Comparison of ENCODE assay signal across 9 mouse cellular contexts in genomic region chr11:86199733-86200132, GRCm38 (mm10). TPM values are rescaled to one million over a fixed set of nuclear protein-coding genes. Genes with fewer than 3 reads are reported as not detected.
DNase-seq lines count a peak whose midpoint lies in the region; ATAC-seq and TF ChIP-seq lines count a peak whose summit lies in the region.
"Had no signal": no experiment of that assay in that cellular context is flagged by ENCODE, and none has a peak within 500 bp of the region (broad histone marks: within the 10 kb centered on the region; RNA-seq: fewer than 3 reads in every experiment).

No protein-coding gene starts in this region.

- H3K9ac ChIP-seq in heart, embryonic 11.5 days (ENCODE audit: low read depth, low read length) = no peak overlapping the region
- H3K9ac ChIP-seq in heart, adult 2 months (ENCODE audit: low read depth, low read length) = no peak overlapping the region
- no peak overlapping the region for H3K9ac ChIP-seq in midbrain, embryonic 11.5 days (ENCODE audit: low read length)
- no peak overlapping the region for H3K9ac ChIP-seq in midbrain, embryonic 16.5 days (ENCODE audit: low read depth, low read length)
- no peak overlapping the region for H3K9ac ChIP-seq in hindbrain, embryonic 14.5 days

- no peaks in the 10 kb centered on the region for H3K79me2 ChIP-seq in heart, adult 2 months (replicated peaks; ENCODE audit: control insufficient read depth, insufficient read depth, low read length)
- H3K79me2 ChIP-seq in macrophage (ENCODE audit: inconsistent target) = peaks cover 51% of the 10 kb centered on the region

- no peaks in the 10 kb centered on the region for H3K9me3 ChIP-seq in heart, embryonic 11.5 days (replicated peaks; ENCODE audit: control insufficient read depth, low read length)
- peaks cover 11% of the 10 kb centered on the region for H3K9me3 ChIP-seq in midbrain, embryonic 11.5 days (ENCODE audit: control insufficient read depth, low read length)
- H3K9me3 ChIP-seq in midbrain, embryonic 16.5 days (replicated peaks; ENCODE audit: control insufficient read depth, low read length, poor library complexity, severe bottlenecking) = peaks cover 8% of the 10 kb centered on the region; the same call in 1 of the 2 replicates
- H3K9me3 ChIP-seq in hindbrain, embryonic 14.5 days (ENCODE audit: control insufficient read depth, low read length) = peaks cover 8% of the 10 kb centered on the region; the same call in 1 of the 2 replicates

- peak overlapping the region; percentile 89; the same call in 1 of the 2 replicates for H3K4me3 ChIP-seq in heart, embryonic 11.5 days (ENCODE audit: low read depth, low read length)
- no peak overlapping the region for H3K4me3 ChIP-seq in heart, adult 2 months
- H3K4me3 ChIP-seq in midbrain, embryonic 11.5 days (ENCODE audit: low read depth, low read length) = peak overlapping the region; percentile 74; the same call in 1 of the 2 replicates
- H3K4me3 ChIP-seq in midbrain, embryonic 16.5 days (ENCODE audit: low read depth, low read length) = no peak overlapping the region
- no peak overlapping the region for H3K4me3 ChIP-seq in hindbrain, embryonic 14.5 days (replicated peaks; ENCODE audit: low read length)
- H3K4me3 ChIP-seq in macrophage (ENCODE audit: inconsistent target) = peak overlapping the region; percentile 97; the same call in 1 of the 2 replicates

- no peaks in the 10 kb centered on the region for H3K27me3 ChIP-seq in heart, embryonic 11.5 days (ENCODE audit: control insufficient read depth, insufficient read depth, low read length)
- H3K27me3 ChIP-seq in heart, adult 2 months (ENCODE audit: control insufficient read depth, insufficient read depth, low read length) = no peaks in the 10 kb centered on the region
- H3K27me3 ChIP-seq in midbrain, embryonic 11.5 days (ENCODE audit: control insufficient read depth, insufficient read depth, low read length) = no peaks in the 10 kb centered on the region
- H3K27me3 ChIP-seq in midbrain, embryonic 16.5 days (ENCODE audit: control insufficient read depth, insufficient read depth, low read depth, low read length) = no peaks in the 10 kb centered on the region
- H3K27me3 ChIP-seq in hindbrain, embryonic 14.5 days (ENCODE audit: control insufficient read depth, insufficient read depth, low read length) = no peaks in the 10 kb centered on the region

- peak overlapping the region; percentile 70 for H3K4me2 ChIP-seq in heart, embryonic 11.5 days
- H3K4me2 ChIP-seq in midbrain, embryonic 11.5 days = peak overlapping the region; percentile 71
- no peak overlapping the region for H3K4me2 ChIP-seq in midbrain, embryonic 16.5 days (ENCODE audit: low read length)
- peak overlapping the region; percentile 87; the same call in 1 of the 2 replicates for H3K4me2 ChIP-seq in hindbrain, embryonic 14.5 days (replicated peaks)

- WGBS in heart, embryonic 11.5 days (ENCODE audit: insufficient replicate concordance) = 53% methylated on average over 4 of the region's 4 CpGs
- WGBS in heart, adult 2 months = 48% methylated on average over 4 of the region's 4 CpGs
- WGBS in midbrain, embryonic 11.5 days = 59% methylated on average over 4 of the region's 4 CpGs
- WGBS in midbrain, embryonic 16.5 days = 55% methylated on average over 4 of the region's 4 CpGs
- WGBS in hindbrain, embryonic 14.5 days = 73% methylated on average over 4 of the region's 4 CpGs
- WGBS in macrophage (ENCODE audit: missing documents) = 67% methylated on average over 4 of the region's 4 CpGs

- no peak for TF ChIP-seq CTCF in heart, adult 2 months (IDR thresholded peaks at IDR 0.05)

- H3K4me1 ChIP-seq in heart, embryonic 11.5 days (ENCODE audit: control insufficient read depth, insufficient read depth, low read length) = peaks cover 10% of the 10 kb centered on the region; the same call in 1 of the 2 replicates
- H3K4me1 ChIP-seq in heart, adult 2 months (ENCODE audit: control insufficient read depth, insufficient read depth, low read length) = no peaks in the 10 kb centered on the region
- peaks cover 10% of the 10 kb centered on the region for H3K4me1 ChIP-seq in midbrain, embryonic 11.5 days (ENCODE audit: control insufficient read depth, insufficient read depth, low read length)
- H3K4me1 ChIP-seq in midbrain, embryonic 16.5 days (ENCODE audit: control insufficient read depth, insufficient read depth, low read length) = peaks cover 3% of the 10 kb centered on the region; the same call in 1 of the 2 replicates
- H3K4me1 ChIP-seq in hindbrain, embryonic 14.5 days (replicated peaks; ENCODE audit: control insufficient read depth, insufficient read depth, low read length) = peaks cover 6% of the 10 kb centered on the region; the same call in 1 of the 2 replicates

- H3K27ac ChIP-seq in heart, embryonic 11.5 days (ENCODE audit: low read depth, low read length) = no peak overlapping the region
- no peak overlapping the region for H3K27ac ChIP-seq in heart, adult 2 months
- no peak overlapping the region for H3K27ac ChIP-seq in midbrain, embryonic 11.5 days (ENCODE audit: low read depth, low read length)
- H3K27ac ChIP-seq in midbrain, embryonic 16.5 days (ENCODE audit: low read length) = no peak overlapping the region
- no peak overlapping the region for H3K27ac ChIP-seq in hindbrain, embryonic 14.5 days
- H3K27ac ChIP-seq in macrophage = no peak overlapping the region

- no peak for TF ChIP-seq EP300 in heart, adult 2 months (IDR thresholded peaks at IDR 0.05; ENCODE audit: insufficient read depth, low read depth, low read length)

- peaks cover 12% of the 10 kb centered on the region for H3K36me3 ChIP-seq in heart, embryonic 11.5 days (ENCODE audit: control insufficient read depth, insufficient read depth, low read length)
- H3K36me3 ChIP-seq in heart, adult 2 months (ENCODE audit: control insufficient read depth, insufficient read depth, low read length) = no peaks in the 10 kb centered on the region
- H3K36me3 ChIP-seq in midbrain, embryonic 11.5 days (ENCODE audit: control insufficient read depth, insufficient read depth, low read length) = peaks cover 15% of the 10 kb centered on the region
- peaks cover 5% of the 10 kb centered on the region for H3K36me3 ChIP-seq in midbrain, embryonic 16.5 days (ENCODE audit: control insufficient read depth, insufficient read depth, low read length)
- peaks cover 11% of the 10 kb centered on the region for H3K36me3 ChIP-seq in hindbrain, embryonic 14.5 days (replicated peaks; ENCODE audit: control insufficient read depth, insufficient read depth)
- peaks cover 4% of the 10 kb centered on the region; the same call in 1 of the 2 replicates for H3K36me3 ChIP-seq in macrophage (ENCODE audit: inconsistent target)

- no peak for TF ChIP-seq POLR2A in heart, adult 2 months (IDR thresholded peaks at IDR 0.05; ENCODE audit: insufficient read depth, low read depth, low read length)

- ATAC-seq in heart, embryonic 11.5 days (replicated peaks; ENCODE audit: insufficient number of reproducible peaks, low FRiP score, low TSS enrichment) = no peak
- no peak for ATAC-seq in midbrain, embryonic 11.5 days (ENCODE audit: low FRiP score)
- no peak for ATAC-seq in midbrain, embryonic 16.5 days
- ATAC-seq in hindbrain, embryonic 14.5 days (ENCODE audit: low FRiP score) = no peak

- DNase-seq in heart, adult 2 months = no peak
- no peak for DNase-seq in midbrain, embryonic 11.5 days (ENCODE audit: low spot score, missing footprints)
- DNase-seq in hindbrain, embryonic 14.5 days (ENCODE audit: low spot score) = no peak
- no peak for DNase-seq in embryo, embryonic 11 days
- no peak for DNase-seq in spleen, adult 12 weeks (ENCODE audit: low spot score)
- DNase-seq: cerebellum, postnatal 36 days had no signal

- intact Hi-C loops in heart, adult 2 months (cut with DNase I) = loop anchor here (5.0 kb wide), 2 partner anchors 58 to 158 kb away; partner anchors contain the start of genes Ints2 and Med13

RNA-seq across cellular contexts. Expression of gene Brip1, which starts 1.3 kb away (rescaled TPM):
- 5.8 and 6.8 TPM in 2 replicates for polyA plus RNA-seq in heart, embryonic 11.5 days (2014; fragmentation: Nextera tagmentation; extraction: Ambion mirVana)
- total RNA-seq in heart, adult 2 months (2021) = under 1 TPM; 0.39 to 0.64 TPM
- polyA plus RNA-seq in heart, adult 2 months (2012; rRNA removed) = 0.14 and 0.29 TPM in 2 replicates
- polyA plus RNA-seq in midbrain, embryonic 11.5 days (2014; fragmentation: Nextera tagmentation; extraction: Ambion mirVana) = 10.2 and 11.6 TPM in 2 replicates
- 0.64 and 1.1 TPM in 2 replicates for polyA plus RNA-seq in midbrain, embryonic 16.5 days (2015; fragmentation: Nextera tagmentation; extraction: Ambion mirVana)
- 1.5 and 1.6 TPM in 2 replicates for polyA plus RNA-seq in hindbrain, embryonic 14.5 days (2014; fragmentation: Nextera tagmentation; extraction: Ambion mirVana)
- 10 to 100 TPM in 2 of 26 experiments, 1 to 10 TPM in 24; 1.6 to 17.1 (median 4.1) TPM for total RNA-seq in macrophage (2018; cell fraction: chromatin; rRNA removed)
- total RNA-seq in macrophage (2018; cell fraction: cytosol; rRNA removed) = 1 to 10 TPM in 21 of 26 experiments, under 1 TPM in 5; 0.71 to 2.2 (median 1.2) TPM
- 10 to 100 TPM in 2 of 26 experiments, 1 to 10 TPM in 24; 1.3 to 17.1 (median 2.4) TPM for total RNA-seq in macrophage (2018; cell fraction: nucleus; rRNA removed)
- 0.77 to 4.1 TPM (median 1.5 TPM) in 3 replicates for polyA plus RNA-seq in macrophage (2018)

RNA-seq across cellular contexts. Expression of gene Ints2, which starts 57.6 kb away (rescaled TPM):
- polyA plus RNA-seq in heart, embryonic 11.5 days (2014; fragmentation: Nextera tagmentation; extraction: Ambion mirVana) = 21.0 and 22.2 TPM in 2 replicates
- total RNA-seq in heart, adult 2 months (2021) = 1 to 10 TPM; 5.2 to 7.5 TPM
- 3.2 and 5.7 TPM in 2 replicates for polyA plus RNA-seq in heart, adult 2 months (2012; rRNA removed)
- 48.4 and 54.7 TPM in 2 replicates for polyA plus RNA-seq in midbrain, embryonic 11.5 days (2014; fragmentation: Nextera tagmentation; extraction: Ambion mirVana)
- 23.4 and 24.4 TPM in 2 replicates for polyA plus RNA-seq in midbrain, embryonic 16.5 days (2015; fragmentation: Nextera tagmentation; extraction: Ambion mirVana)
- polyA plus RNA-seq in hindbrain, embryonic 14.5 days (2014; fragmentation: Nextera tagmentation; extraction: Ambion mirVana) = 17.8 and 22.6 TPM in 2 replicates
- 10 to 100 TPM; 12.2 to 60.0 (median 42.6) TPM for total RNA-seq in macrophage (2018; cell fraction: chromatin; rRNA removed)
- total RNA-seq in macrophage (2018; cell fraction: cytosol; rRNA removed) = 10 to 100 TPM in 9 of 26 experiments, 1 to 10 TPM in 17; 5.5 to 12.7 (median 9.6) TPM
- total RNA-seq in macrophage (2018; cell fraction: nucleus; rRNA removed) = 10 to 100 TPM; 10.8 to 43.9 (median 23.0) TPM
- polyA plus RNA-seq in macrophage (2018) = 5.0 to 12.1 TPM (median 9.0 TPM) in 3 replicates

Comparison
In these comparisons a context has a peak if more than half of its experiments do, and no peak if none do; other contexts are left out.
1. H3K4me3 ChIP-seq: peak in heart, embryonic 11.5 days (single experiment), midbrain, embryonic 11.5 days (single experiment) and macrophage (single experiment); none in heart, adult 2 months (single experiment), midbrain, embryonic 16.5 days (single experiment) and hindbrain, embryonic 14.5 days (single experiment).